Mouse (Mus musculus): ENCODE measurements around the gene Atp2b1. TPM values are rescaled to one million over a fixed set of nuclear protein-coding genes. Genes with fewer than 3 reads are reported as not detected.

The Atp2b1 gene
- polyA plus RNA-seq, 1 experiment from 2014 or later = 176 TPM

GRCm38 (mm10) chr10:98926991-98927390, 12.8 kb downstream of the Atp2b1 start:
- Histone ChIP-seq H3K27me3 (replicated peaks) (no peaks in the 10 kb centered on the region), H3K27ac (no peak overlapping the region), H3K9me3 (no peaks in the 10 kb centered on the region), H3K9ac (no peak overlapping the region), H3K4me2 (replicated peaks) (no peak overlapping the region), H3K36me3 (no peaks in the 10 kb centered on the region), H3K4me1 (replicated peaks) (peaks cover 6% of the 10 kb centered on the region; the same call in 1 of the 2 replicates), H3K4me3 (replicated peaks) (no peak overlapping the region)
- ATAC-seq = no peak

GRCm38 (mm10) chr10:98929444-98929843, 15.2 kb downstream of the Atp2b1 start:
- Histone ChIP-seq H3K4me3 (replicated peaks) (no peak overlapping the region), H3K4me2 (replicated peaks) (no peak overlapping the region), H3K36me3 (no peaks in the 10 kb centered on the region), H3K4me1 (replicated peaks) (peaks cover 6% of the 10 kb centered on the region; the same call in 1 of the 2 replicates), H3K27me3 (replicated peaks) (no peaks in the 10 kb centered on the region), H3K9ac (no peak overlapping the region), H3K9me3 (no peaks in the 10 kb centered on the region), H3K27ac (no peak overlapping the region)
- 42% methylated on average over 7 of the region's 7 CpGs for WGBS
- no peak for ATAC-seq

GRCm38 (mm10) chr10:98930143-98930542, 15.9 kb downstream of the Atp2b1 start:
- H3K4me1 ChIP-seq (replicated peaks) = peaks cover 6% of the 10 kb centered on the region; the same call in 1 of the 2 replicates
- H3K4me2 ChIP-seq (replicated peaks) = no peak overlapping the region; the same call in 1 of the 2 replicates
- H3K9me3 ChIP-seq = no peaks in the 10 kb centered on the region
- no peak overlapping the region for H3K9ac ChIP-seq
- H3K4me3 ChIP-seq (replicated peaks) = no peak overlapping the region
- no peaks in the 10 kb centered on the region for H3K36me3 ChIP-seq
- no peak overlapping the region for H3K27ac ChIP-seq
- ATAC-seq = no peak; the same call in 1 of the 2 replicates
- no peaks in the 10 kb centered on the region for H3K27me3 ChIP-seq (replicated peaks)
- WGBS = 54% methylated on average over 11 of the region's 11 CpGs

- no peaks in the 10 kb centered on the region for H3K4me1 ChIP-seq (replicated peaks)
- no peak overlapping the region for H3K4me2 ChIP-seq (replicated peaks)
- no peak overlapping the region for H3K9ac ChIP-seq
- no peak for ATAC-seq
- H3K27ac ChIP-seq = no peak overlapping the region
- H3K4me3 ChIP-seq (replicated peaks) = no peak overlapping the region
- H3K36me3 ChIP-seq = no peaks in the 10 kb centered on the region
- H3K9me3 ChIP-seq = no peaks in the 10 kb centered on the region
- WGBS = 78% methylated on average over 4 of the region's 4 CpGs
- no peaks in the 10 kb centered on the region for H3K27me3 ChIP-seq (replicated peaks)
These were observed 25.9 kb downstream of the Atp2b1 start for GRCm38 (mm10) chr10:98940137-98940536.

GRCm38 (mm10) chr10:98940799-98941198, 26.6 kb downstream of the Atp2b1 start:
- Histone ChIP-seq H3K4me1 (replicated peaks) (no peaks in the 10 kb centered on the region), H3K4me2 (replicated peaks) (no peak overlapping the region), H3K27me3 (replicated peaks) (no peaks in the 10 kb centered on the region), H3K27ac (no peak overlapping the region), H3K9me3 (no peaks in the 10 kb centered on the region), H3K9ac (no peak overlapping the region), H3K4me3 (replicated peaks) (no peak overlapping the region), H3K36me3 (no peaks in the 10 kb centered on the region)
- 83% methylated on average over 2 of the region's 2 CpGs for WGBS
- ATAC-seq = no peak

GRCm38 (mm10) chr10:98941991-98942390, 27.8 kb downstream of the Atp2b1 start:
- no peak for ATAC-seq
- Histone ChIP-seq H3K27ac (no peak overlapping the region), H3K36me3 (no peaks in the 10 kb centered on the region), H3K27me3 (replicated peaks) (no peaks in the 10 kb centered on the region), H3K4me2 (replicated peaks) (no peak overlapping the region), H3K9me3 (no peaks in the 10 kb centered on the region), H3K4me1 (replicated peaks) (no peaks in the 10 kb centered on the region), H3K9ac (no peak overlapping the region), H3K4me3 (replicated peaks) (no peak overlapping the region)
- 57% methylated on average over 6 of the region's 6 CpGs for WGBS

- Histone ChIP-seq H3K9me3 (no peaks in the 10 kb centered on the region), H3K4me2 (replicated peaks) (no peak overlapping the region), H3K27ac (no peak overlapping the region), H3K4me3 (replicated peaks) (no peak overlapping the region), H3K27me3 (replicated peaks) (no peaks in the 10 kb centered on the region), H3K36me3 (no peaks in the 10 kb centered on the region), H3K9ac (no peak overlapping the region), H3K4me1 (replicated peaks) (no peaks in the 10 kb centered on the region)
- WGBS = 82% methylated on average over 8 of the region's 8 CpGs
- ATAC-seq = no peak
These were observed 28.8 kb downstream of the Atp2b1 start for GRCm38 (mm10) chr10:98942999-98943398.

GRCm38 (mm10) chr10:98943894-98944293, 29.7 kb downstream of the Atp2b1 start:
- WGBS = 90% methylated on average over 8 of the region's 8 CpGs
- H3K36me3 ChIP-seq = no peaks in the 10 kb centered on the region
- H3K27me3 ChIP-seq (replicated peaks) = no peaks in the 10 kb centered on the region
- ATAC-seq = no peak
- H3K27ac ChIP-seq = no peak overlapping the region
- no peak overlapping the region for H3K4me2 ChIP-seq (replicated peaks)
- H3K9me3 ChIP-seq = no peaks in the 10 kb centered on the region
- H3K9ac ChIP-seq = no peak overlapping the region
- H3K4me3 ChIP-seq (replicated peaks) = no peak overlapping the region
- H3K4me1 ChIP-seq (replicated peaks) = no peaks in the 10 kb centered on the region

- no peak for ATAC-seq
- Histone ChIP-seq H3K4me2 (replicated peaks) (no peak overlapping the region), H3K9ac (no peak overlapping the region), H3K27me3 (replicated peaks) (no peaks in the 10 kb centered on the region), H3K36me3 (no peaks in the 10 kb centered on the region), H3K4me3 (replicated peaks) (no peak overlapping the region), H3K27ac (no peak overlapping the region), H3K4me1 (replicated peaks) (0 out of 2 replicates have a peak, but pooled peaks cover under 1% of the 10 kb centered on the region), H3K9me3 (no peaks in the 10 kb centered on the region)
- 67% methylated on average over 9 of the region's 9 CpGs for WGBS
These were observed 32.0 kb downstream of the Atp2b1 start for GRCm38 (mm10) chr10:98946031-98946791.

GRCm38 (mm10) chr10:98947206-98947605, 33.0 kb downstream of the Atp2b1 start:
- Histone ChIP-seq H3K4me1 (replicated peaks) (0 out of 2 replicates have a peak, but pooled peaks cover 3% of the 10 kb centered on the region), H3K27me3 (replicated peaks) (no peaks in the 10 kb centered on the region), H3K4me2 (replicated peaks) (no peak overlapping the region), H3K9me3 (no peaks in the 10 kb centered on the region), H3K36me3 (no peaks in the 10 kb centered on the region), H3K9ac (no peak overlapping the region), H3K4me3 (replicated peaks) (no peak overlapping the region), H3K27ac (no peak overlapping the region)
- ATAC-seq = no peak
- 43% methylated on average over 2 of the region's 2 CpGs for WGBS

- Histone ChIP-seq H3K4me3 (replicated peaks) (no peak overlapping the region), H3K4me2 (replicated peaks) (no peak overlapping the region), H3K4me1 (replicated peaks) (0 out of 2 replicates have a peak, but pooled peaks cover 3% of the 10 kb centered on the region), H3K27me3 (replicated peaks) (no peaks in the 10 kb centered on the region), H3K9ac (no peak overlapping the region), H3K36me3 (no peaks in the 10 kb centered on the region), H3K9me3 (no peaks in the 10 kb centered on the region), H3K27ac (no peak overlapping the region)
- no peak for ATAC-seq
- WGBS = 79% methylated on average over 5 of the region's 5 CpGs
These were observed 33.9 kb downstream of the Atp2b1 start for GRCm38 (mm10) chr10:98948096-98948495.

GRCm38 (mm10) chr10:98949750-98950149, 35.5 kb downstream of the Atp2b1 start:
- 0 out of 2 replicates have a peak, but pooled peaks cover 3% of the 10 kb centered on the region for H3K4me1 ChIP-seq (replicated peaks)

More at GRCm38 (mm10) chr10:98949750-98950149, 35.5 kb downstream of the Atp2b1 start:
- Histone ChIP-seq H3K36me3 (no peaks in the 10 kb centered on the region), H3K27me3 (replicated peaks) (no peaks in the 10 kb centered on the region), H3K9ac (no peak overlapping the region), H3K9me3 (no peaks in the 10 kb centered on the region), H3K4me3 (replicated peaks) (no peak overlapping the region), H3K4me2 (replicated peaks) (no peak overlapping the region), H3K27ac (no peak overlapping the region)
- no peak for ATAC-seq
- WGBS = 43% methylated on average over 1 of the region's 1 CpGs

Measured in intestine, embryonic 15.5 days (tissue).